Mouse (Mus musculus) adrenal gland, adult 2 months (tissue): ENCODE results near the gene Efhd1. TPM values are rescaled to one million over a fixed set of nuclear protein-coding genes. Genes with fewer than 3 reads are reported as not detected.

Experiments used
- DNase-seq: peaks from one replicate; pipeline ENCODE4 v3.0.0; 2021
- polyA plus RNA-seq: library from polyadenylated mRNA; depleted of rRNA; stranded (reverse); fragments of >200 nt; gene quantifications from 2 replicates; pipeline ENCODE4 v1.2.3, GENCODE M21; 2012
- total RNA-seq, 2 experiments: library from RNA; stranded (reverse); gene quantifications; 2 replicates each; pipeline ENCODE4 v1.2.3; 2021

Efhd1 gene
- total and polyA plus RNA-seq, 3 experiments, result 337 to 581 (median 341) TPM

DNA sequence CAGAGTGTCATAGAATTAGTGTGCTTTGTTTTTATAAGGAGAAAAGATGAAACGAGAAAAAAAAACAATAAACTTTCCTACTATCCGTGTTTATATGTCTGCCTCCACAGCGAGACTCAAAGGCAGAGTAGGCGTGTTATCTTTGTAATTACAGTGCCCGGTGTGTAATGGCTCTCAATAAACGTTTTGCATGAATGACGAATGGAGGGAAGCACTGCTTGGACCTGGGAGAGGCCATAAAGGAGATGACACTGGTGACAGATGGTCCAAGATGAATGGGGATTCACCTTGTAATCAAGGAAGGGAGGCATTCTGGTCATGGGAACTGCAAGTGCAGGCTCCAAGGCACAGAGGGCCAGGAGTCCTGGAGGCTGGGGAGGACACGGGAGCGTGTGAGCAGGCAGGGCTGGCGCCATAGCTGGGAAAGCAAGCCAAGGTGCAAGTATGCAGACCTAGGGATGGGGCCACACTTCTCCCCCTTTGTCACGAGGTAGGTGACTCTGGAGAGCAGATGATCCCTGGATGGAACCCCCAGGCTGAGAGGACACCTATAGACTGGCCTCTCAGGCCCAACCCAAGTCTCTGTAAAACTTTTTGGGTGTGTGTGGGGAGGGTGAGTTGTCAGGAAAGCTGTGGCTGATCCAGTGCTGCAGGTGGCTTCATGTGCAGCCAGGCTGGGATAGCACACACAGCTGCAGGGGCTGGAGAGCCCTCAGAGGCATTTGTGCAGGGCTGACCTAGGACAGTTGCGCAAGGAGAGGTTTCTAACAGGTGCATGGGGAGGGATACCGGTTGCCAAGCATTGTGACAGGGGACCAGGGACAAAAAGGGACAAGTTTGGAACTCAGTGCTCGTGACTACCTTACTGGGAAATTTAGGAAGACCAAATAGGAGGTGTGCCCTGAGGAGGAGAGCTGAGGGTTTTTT lies 36.5 kb downstream of the Efhd1 start:
- DNase-seq, result no peak

DNA sequence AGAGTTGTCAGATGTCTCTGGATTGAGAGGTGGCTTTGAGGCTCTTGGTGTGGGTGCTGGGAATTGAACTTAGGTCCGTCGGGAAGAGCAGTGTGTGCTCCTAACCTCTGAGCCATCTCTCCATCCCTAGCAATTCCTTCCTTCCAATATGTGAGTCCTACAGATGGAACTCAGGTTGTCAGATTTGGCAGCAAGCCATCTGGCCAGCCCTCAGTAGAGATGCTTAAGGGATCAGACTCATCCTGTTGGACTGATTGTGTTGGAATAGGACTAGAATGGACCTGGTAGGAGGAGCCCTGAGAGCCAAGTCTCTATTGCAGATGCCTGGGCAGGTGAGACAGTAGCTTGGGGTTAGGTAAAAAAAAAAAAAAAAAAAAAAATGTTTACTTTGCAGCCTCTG lies 37.8 kb downstream of the Efhd1 start:
- no peak for DNase-seq

DNA sequence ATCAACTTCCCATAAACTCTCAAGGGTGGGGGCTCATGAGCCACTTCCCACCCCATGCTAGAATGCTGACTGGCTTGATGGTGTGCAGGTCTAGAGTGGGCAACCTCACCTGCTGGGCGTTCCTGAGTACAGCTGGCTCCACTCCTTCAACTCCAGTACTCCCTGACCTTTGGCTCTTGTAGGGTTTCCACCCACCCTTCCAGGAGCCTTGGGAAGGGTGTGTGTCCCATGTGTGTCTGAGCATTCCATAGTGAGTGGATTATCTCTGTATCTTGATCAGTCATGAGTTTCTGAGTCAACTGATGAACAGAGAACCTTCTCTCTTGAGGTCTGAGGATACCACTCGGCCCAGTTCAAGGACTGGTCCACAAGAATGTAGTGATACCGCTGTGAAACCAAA lies 44.8 kb downstream of the Efhd1 start:
- DNase-seq, result no peak

DNA sequence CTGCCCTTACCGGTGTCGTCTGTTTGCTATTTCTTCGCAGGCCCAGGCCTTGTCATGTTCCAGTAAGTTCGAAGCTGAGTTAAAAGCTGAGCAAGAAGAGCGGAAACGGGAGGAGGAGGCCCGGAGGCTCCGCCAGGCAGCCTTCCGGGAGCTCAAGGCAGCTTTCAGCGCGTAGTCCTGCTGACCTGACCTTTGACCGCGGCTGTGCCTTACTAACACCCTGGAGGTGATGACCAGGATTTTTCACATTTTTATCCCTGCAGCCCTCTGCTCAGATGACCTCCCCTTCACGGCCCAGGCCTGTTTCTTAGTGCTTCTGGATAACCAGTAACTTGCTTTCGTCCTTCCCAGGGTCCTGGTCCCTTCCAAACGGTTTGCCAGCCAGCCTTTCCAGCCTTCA lies 45.5 kb downstream of the Efhd1 start:
- DNase-seq, result no peak

DNA sequence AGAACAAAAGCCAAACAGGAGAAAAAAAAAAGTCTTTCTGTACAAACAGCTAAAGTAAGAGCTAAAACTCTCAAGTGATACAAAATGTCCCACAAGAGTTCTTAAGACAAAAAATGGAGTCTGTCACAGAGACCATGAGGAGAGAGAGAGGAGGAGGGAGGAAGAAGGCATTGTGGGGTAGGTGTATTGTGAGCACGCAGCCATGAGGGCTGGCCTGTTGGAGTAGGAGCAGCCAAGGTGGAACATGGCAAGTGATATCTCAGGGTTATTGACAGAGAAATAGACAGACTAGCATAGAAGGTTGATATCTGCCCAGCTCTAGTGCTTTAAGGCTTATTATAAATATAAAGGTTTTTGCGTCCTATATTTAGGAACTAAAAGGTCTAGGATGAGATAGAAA lies 48.5 kb downstream of the Efhd1 start:
- DNase-seq, result no peak

DNA sequence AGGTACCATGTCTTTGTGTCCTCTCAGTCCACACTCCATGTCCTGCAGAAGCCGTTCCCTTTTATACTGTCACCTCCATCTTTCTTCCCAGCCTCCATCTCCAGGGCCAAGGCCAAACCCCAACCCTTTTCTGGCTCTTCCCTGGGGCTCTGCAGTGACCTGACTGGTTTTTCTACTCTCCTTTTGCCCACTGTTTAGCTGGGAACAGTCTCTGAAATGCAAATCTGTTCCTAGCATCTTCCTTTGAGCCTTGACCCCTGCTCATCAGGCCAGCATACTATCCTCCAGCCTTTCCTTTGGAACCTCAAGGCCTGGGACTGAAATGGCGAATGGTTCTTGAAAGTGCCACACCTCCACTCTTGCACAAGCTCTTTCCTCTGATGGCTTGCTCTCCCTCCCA lies 49.0 kb downstream of the Efhd1 start:
- DNase-seq, result no peak

DNA sequence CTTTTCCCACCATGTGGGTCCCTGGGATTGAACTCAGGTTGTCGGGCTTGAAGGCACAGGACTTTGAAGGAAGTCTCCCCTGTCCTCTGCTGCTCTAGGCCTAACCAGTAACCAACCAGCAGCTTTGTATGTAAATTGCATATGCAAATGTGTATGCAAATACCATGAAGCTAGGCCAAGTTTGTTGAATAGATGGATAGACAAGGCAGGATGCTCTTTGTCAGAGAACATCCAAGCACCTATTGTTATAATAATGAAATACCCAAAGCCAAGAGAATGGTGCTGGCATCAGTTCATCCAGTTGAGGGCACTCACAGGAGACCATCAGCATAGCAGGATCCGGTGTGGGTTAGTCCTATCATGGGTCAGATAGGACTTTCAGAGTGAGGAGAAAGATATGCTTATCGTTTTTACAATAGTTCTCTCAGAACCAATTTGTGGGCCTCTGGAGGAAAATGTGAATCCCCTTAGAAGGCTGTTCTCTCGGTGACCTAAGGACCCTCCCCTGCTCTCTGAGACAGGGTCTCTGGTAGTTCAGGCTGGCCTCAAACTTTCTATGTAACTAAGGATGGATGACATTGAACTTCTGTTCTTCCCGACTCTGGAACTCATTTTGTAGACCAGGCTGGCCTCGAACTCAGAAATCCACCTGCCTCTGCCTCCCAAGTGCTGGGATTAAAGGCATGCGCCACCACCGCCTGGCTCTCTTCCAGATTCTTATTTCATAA lies 49.8 kb downstream of the Efhd1 start:
- DNase-seq, result no peak

DNA sequence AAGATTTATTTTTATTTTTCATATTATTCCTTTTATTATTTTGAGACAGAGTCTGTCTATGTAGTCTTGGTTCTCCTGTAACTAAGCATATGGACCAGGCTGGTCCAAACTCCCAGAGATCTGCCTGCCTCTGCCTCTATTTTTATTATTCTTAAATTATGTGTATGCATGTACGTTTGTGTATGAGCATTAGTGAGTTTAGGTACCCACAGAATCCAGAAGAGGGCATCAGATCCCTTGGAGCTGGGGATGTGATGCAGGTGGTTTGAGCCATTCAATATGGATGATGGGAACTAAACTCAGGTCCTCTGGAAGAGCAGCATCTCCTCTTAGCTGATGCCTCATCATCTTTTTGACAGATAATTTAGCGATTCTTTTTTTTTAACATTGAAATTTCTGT lies 51.3 kb downstream of the Efhd1 start:
- no peak for DNase-seq

DNA sequence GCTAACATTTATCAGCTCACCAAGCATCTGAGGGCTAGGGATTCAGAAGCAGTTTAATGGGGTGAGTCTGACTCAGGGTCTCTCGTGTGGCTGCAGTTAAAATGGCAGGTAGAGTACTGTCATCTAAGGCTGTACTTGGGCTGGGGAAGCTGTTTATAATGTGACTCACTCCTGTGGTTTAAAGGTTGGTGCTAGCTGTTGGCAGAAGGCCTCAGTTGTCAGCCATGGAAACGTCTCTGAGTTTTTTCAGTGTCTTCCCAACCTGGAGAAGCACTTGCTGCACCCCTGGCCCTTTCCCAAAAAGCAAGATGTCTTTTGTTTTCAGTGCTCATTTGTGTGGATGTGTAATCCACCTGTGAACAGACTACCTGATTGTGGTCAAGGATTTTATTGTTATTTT lies 51.7 kb downstream of the Efhd1 start:
- DNase-seq, result peak; percentile 69

DNA sequence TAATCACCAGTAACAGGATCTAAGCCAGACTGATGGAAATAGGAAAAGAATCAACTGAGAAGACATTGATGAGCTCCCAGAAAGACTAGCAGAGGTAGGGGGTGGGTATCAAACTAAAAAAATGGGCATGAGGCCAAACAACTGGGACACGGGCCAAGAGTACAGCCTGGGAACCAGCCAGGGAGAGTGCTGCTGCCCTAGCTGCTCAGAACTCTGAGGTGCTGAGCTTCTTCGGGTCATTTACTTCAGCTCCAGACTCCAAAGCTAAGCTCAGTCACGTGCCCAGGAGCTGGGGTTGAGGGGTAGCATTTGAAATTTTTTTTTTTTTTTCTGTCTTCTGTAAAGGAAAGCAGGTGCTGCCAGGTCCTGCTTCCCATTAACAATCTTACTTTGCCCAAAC lies 52.5 kb downstream of the Efhd1 start:
- DNase-seq, result peak; percentile 83

DNA sequence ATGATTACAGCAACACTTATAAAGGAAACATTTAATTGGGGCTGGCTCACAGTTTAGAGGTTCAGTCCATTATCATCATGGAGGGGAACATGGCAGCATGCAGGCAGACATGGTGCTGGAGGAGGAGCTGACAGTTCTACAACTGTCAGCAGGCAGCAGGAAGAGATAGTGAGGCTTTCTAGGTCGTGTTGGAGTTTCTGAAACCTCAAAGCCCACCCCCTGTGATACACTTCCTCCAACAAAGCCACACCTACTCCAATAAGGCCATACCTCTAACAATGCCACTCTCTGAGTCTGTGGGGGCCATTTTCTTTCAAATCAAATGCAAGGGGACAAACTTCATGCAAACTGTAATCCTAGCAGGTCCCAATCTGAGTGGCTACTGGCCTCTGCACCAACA lies 56.9 kb downstream of the Efhd1 start:
- DNase-seq, result no peak

DNA sequence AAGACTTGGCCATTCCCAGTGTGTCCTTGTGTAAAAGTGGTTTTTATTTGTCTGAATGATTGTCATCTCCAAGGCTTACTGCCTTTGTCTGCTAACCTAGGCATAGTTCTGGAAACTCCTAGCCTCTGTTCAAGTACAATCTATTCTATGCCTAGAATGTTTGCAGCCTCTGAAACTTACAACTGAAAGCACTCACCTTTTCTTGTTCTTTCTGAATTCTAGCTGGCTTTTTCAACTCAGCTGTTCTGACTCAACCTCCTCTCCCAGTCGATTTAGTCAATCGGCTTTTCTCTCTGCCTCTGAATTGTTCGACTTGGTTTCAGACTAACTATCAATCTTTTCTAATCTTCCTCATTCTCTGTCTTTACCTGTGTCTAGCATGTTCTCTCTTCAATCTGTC lies 58.6 kb downstream of the Efhd1 start:
- no peak for DNase-seq

DNA sequence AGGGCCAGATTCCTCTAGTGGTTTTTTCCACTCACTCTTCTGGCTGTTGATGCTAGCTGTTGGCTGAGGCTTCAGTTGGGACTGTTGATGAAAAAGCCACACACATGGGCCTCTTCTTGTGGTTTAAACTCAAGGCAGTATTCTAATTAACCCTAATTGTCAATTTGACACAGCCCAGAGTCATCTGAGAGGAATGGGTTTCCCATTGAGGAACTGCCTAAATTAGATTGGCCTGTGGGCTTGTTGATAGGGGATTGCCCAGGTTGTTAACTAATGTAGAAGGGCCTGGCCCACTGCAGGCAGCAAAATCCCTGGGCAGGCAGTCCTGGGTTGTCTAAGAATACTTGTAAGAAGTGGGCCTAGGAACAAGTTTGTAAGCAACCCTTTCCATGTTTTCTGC lies 60.5 kb downstream of the Efhd1 start:
- no peak for DNase-seq

DNA sequence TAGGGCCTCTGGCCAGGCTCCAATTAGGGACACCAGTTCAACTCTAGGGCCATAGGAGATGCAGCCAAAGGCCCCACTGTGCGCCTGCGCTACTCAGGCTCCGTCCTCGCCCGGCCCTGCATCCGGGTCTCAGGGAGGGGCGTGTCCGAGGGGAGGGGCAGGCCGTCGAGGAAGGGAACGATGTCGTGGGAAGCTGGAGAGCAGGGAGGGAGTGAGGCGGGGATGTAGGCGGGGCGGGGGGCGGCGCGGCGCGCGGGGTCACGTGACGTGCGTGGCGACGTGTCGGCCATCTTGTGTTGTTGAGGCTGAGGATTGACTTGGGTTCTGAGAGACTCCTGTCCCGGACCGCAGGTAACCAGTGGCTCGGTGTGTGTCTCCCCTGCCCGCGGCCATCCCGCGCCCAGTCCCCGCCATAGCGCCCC lies 62.6 kb downstream of the Efhd1 start, which contains the start of gene Gigyf2:
Gene Gigyf2 (plus strand): TSS at position 257 of the 422 bp plus-strand sequence.
- DNase-seq, result peak; percentile 100

DNA sequence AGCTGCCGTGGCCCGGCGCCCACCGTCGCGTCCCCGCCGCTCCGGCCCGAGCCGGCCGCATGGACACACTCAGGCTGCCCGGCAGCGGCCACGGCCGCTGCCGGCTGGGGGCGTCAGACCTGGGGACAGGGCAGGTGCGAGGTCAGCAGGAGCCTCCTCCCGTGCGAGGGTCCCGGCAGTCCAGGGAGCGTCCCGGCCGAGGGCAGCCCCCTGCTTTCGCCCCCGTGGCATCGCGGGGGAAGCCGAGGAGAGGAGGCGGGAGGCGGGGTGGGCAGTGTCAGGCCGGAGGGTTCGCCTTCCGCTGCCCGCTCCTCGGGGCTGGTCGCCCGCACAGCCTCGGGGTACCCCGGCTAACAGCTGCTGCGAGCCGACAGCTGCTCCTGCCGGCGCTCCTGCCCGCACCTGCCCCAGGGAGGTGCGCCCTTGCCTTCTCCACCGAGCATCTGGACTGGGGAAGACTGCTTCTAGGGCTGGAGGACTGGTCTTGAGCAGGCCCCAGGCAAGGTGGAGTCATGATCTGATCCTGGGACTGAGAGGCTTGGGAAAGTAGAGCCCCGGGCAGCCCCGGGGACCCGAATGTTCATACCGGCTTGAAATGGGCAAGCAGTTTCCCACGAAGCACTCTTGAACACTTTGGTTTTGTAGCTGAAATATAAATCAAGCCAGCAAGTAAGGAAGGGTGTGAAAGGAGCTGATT lies 63.1 kb downstream of the Efhd1 start:
- DNase-seq, result no peak

DNA sequence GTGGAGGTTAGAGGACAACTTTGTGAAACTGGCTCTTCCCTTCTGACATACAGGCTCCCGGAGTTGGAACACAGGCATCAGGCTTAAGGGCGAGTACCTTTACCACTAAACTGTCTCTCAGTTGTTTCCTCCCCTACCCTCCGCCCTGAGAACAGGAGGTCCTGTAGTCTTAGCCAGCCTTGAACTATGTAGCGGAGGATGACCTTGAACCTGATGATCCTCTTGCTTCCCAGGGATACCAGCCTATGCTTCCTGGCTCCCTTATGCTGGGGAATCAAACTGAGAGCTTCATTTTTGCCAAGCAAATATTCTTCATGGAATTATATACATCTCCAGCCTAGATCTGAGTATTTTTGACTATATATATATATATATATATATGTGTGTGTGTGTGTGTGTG lies 67.6 kb downstream of the Efhd1 start:
- DNase-seq, result no peak

DNA sequence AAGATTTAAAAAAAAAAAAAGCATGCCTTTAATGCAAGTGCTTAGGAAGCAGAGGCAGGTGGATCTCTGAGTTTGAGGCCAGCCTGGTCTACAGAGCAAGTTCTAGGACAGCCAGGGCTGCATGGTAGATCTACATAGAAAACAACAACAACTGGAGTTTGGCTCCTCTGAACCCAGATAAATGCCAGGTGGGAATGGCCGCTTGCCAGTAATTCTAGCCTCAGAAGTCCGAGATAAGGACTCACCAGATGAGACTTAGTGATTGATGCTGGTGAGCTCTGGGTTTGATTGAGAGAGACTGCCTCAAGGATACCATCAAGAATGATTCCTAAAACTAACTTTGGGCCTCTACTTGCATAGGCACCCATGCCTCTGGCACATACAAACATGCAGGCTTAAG lies 86.4 kb downstream of the Efhd1 start:
- DNase-seq, result peak; percentile 31

DNA sequence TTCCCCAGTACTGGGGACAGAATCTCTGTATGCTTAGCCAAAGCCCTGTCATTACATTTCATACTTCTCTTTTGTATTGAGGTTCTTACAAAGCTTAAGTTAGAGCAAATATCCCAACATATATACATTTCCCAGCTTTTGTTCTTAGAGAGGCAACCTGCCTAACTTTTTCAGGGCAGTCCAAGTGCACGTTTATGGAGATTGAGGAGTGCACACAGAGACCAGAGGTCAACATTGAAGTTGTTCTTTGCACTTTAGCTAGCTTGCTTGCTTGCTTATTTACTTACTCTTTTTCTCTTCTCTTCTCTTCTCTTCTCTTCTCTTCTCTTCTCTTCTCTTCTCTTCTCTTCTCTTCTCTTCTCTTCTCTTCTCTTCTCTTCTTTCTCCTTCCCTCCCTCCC lies 96.1 kb downstream of the Efhd1 start:
- no peak for DNase-seq
